Mouse (Mus musculus): ENCODE results near the gene Olfr1128.
"Not testable (repeated sequence)": the region's sequence is repeated elsewhere in the genome, so short reads cannot be mapped to it uniquely, and the experiment has no call there.

- not testable (repeated sequence) for TF ChIP-seq CTCF (IDR thresholded peaks at IDR 0.05; ENCODE audit: low read depth, low read length); TAL1 (conservative IDR thresholded peaks at IDR 0.05; ENCODE audit: low read depth, low read length); GATA1 (IDR thresholded peaks at IDR 0.05; ENCODE audit: borderline replicate concordance, low read length)
Observed at GRCm38 (mm10) chr2:87525899-87526616, 19.3 kb downstream of the Olfr1128 start.
